In the genomic region with DNA sequence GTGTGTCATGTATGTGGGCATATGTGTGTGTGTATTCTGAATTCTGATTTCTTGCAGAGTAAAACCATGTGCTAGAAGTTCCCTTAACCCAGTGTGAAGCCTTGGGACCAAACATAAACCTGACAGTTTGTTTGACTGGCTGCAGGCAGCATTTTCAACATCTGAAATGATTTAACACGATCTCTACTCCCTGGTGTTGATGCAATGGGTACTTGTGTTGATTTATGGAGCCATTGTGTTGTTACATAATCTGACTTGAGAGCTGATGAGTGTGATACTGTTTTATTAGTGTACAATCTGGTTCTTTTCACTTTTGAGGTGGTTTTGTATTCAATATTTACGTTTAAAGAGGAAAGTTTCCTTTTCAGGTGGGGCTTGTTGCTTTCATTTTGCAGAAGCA, we compare ENCODE assay signal across 22 mouse cellular contexts.
A peak's percentile ranks its signal among the peaks of the same experiment; 100 is the strongest.
DNase-seq lines count a peak whose midpoint lies in the region; ATAC-seq and TF ChIP-seq lines count a peak whose summit lies in the region.
"Had no signal": no experiment of that assay in that cellular context is flagged by ENCODE, and none has a peak within 500 bp of the region (broad histone marks: within the 10 kb centered on the region; RNA-seq: fewer than 3 reads in every experiment).

No protein-coding gene starts in this region.

- TF ChIP-seq CTCF in cerebellum, adult 2 months (IDR thresholded peaks at IDR 0.05; ENCODE audit: borderline replicate concordance, insufficient read depth, low read depth, low read length): no peak

- H3K27ac ChIP-seq in limb, embryonic 11.5 days (replicated peaks; ENCODE audit: low read depth, low read length): no peak overlapping the region
- no peak overlapping the region for H3K27ac ChIP-seq in limb, embryonic 10.5 days
- H3K27ac ChIP-seq in cerebellum, adult 2 months (ENCODE audit: insufficient read depth, low read length): no peak overlapping the region
- H3K27ac ChIP-seq: embryonic facial prominence, embryonic 12.5 days; forebrain, embryonic 13.5 days; forebrain, embryonic 15.5 days had no signal

- WGBS in limb, embryonic 11.5 days: 31% methylated on average over 2 of the region's 2 CpGs
- 46% methylated on average over 2 of the region's 2 CpGs for WGBS in limb, embryonic 10.5 days
- 87% methylated on average over 2 of the region's 2 CpGs for WGBS in cerebellum, adult 2 months

- no peak for DNase-seq in limb, embryonic 11.5 days (ENCODE audit: low spot score)
- DNase-seq in limb, embryonic 10.5 days (ENCODE audit: low spot score): no peak
- DNase-seq in NIH3T3 (ENCODE audit: low read depth): peak; percentile 51
- peak; percentile 35 for DNase-seq in forelimb bud, embryonic 11.5 days (ENCODE audit: low read depth, low spot score)
- DNase-seq in adrenal gland, adult 8-10 months: no peak
- no peak for DNase-seq in cerebellum, adult 2 months
- no peak for DNase-seq in left cerebral cortex, adult 9 months (ENCODE audit: low spot score in 2 of 2)
- DNase-seq: adrenal gland, postnatal 10 days; adrenal gland, postnatal 25 days; B cell, adult 2 months; cerebellum, adult 11 months; cerebellum, adult 18-20 months; cerebellum, adult 9-10 months; cerebellum, postnatal 10 days; cerebellum, postnatal 25 days; forebrain, postnatal 0 days had no signal

- no peak for TF ChIP-seq POLR2A in cerebellum, adult 2 months (IDR thresholded peaks at IDR 0.05; ENCODE audit: borderline replicate concordance, insufficient read depth, low read length)

- H3K4me1 ChIP-seq in limb, embryonic 11.5 days (ENCODE audit: control insufficient read depth, insufficient read depth, low read length): no peaks in the 10 kb centered on the region
- H3K4me1 ChIP-seq in limb, embryonic 10.5 days: no peaks in the 10 kb centered on the region
- no peaks in the 10 kb centered on the region for H3K4me1 ChIP-seq in cerebellum, adult 2 months (ENCODE audit: control insufficient read depth, insufficient read depth, low read length)
- H3K4me1 ChIP-seq: embryonic facial prominence, embryonic 12.5 days had no signal

- no peaks in the 10 kb centered on the region for H3K36me3 ChIP-seq in limb, embryonic 11.5 days (ENCODE audit: control insufficient read depth, insufficient read depth, low read length)
- H3K36me3 ChIP-seq in limb, embryonic 10.5 days: no peaks in the 10 kb centered on the region
- H3K36me3 ChIP-seq: embryonic facial prominence, embryonic 12.5 days; forebrain, embryonic 15.5 days had no signal

- ATAC-seq in limb, embryonic 11.5 days (ENCODE audit: insufficient number of reproducible peaks, low FRiP score, low TSS enrichment, low read depth): 0 out of 2 replicates have a peak, but pooled peaks have one; percentile 54
- ATAC-seq: CD4-positive, CD25-positive, alpha-beta regulatory T cell, adult 4 months; forebrain, embryonic 13.5 days; forebrain, embryonic 15.5 days; forebrain, postnatal 0 days had no signal

- no peaks in the 10 kb centered on the region for H3K9me3 ChIP-seq in limb, embryonic 11.5 days (ENCODE audit: control insufficient read depth, low read length)
- H3K9me3 ChIP-seq in limb, embryonic 10.5 days (replicated peaks): no peaks in the 10 kb centered on the region
- H3K9me3 ChIP-seq: embryonic facial prominence, embryonic 12.5 days; forebrain, embryonic 13.5 days; forebrain, embryonic 15.5 days; G1E had no signal

- no peak overlapping the region for H3K4me3 ChIP-seq in limb, embryonic 11.5 days (ENCODE audit: low read depth, low read length)
- no peak overlapping the region for H3K4me3 ChIP-seq in limb, embryonic 10.5 days
- no peak overlapping the region for H3K4me3 ChIP-seq in cerebellum, adult 2 months (replicated peaks; ENCODE audit: insufficient read depth, low read depth, low read length)
- H3K4me3 ChIP-seq: embryonic facial prominence, embryonic 12.5 days; forebrain, embryonic 13.5 days; forebrain, embryonic 15.5 days had no signal

- H3K27me3 ChIP-seq in limb, embryonic 11.5 days (ENCODE audit: control insufficient read depth, insufficient read depth, low read length): peaks cover 3% of the 10 kb centered on the region
- peaks cover 97% of the 10 kb centered on the region for H3K27me3 ChIP-seq in limb, embryonic 10.5 days (ENCODE audit: low read depth, poor library complexity, severe bottlenecking)
- H3K27me3 ChIP-seq in cerebellum, adult 2 months (ENCODE audit: control insufficient read depth, insufficient read depth, low read length): no peaks in the 10 kb centered on the region
- H3K27me3 ChIP-seq: CH12.LX; forebrain, embryonic 15.5 days had no signal

- H3K4me2 ChIP-seq in limb, embryonic 11.5 days (ENCODE audit: low read depth, severe bottlenecking): no peak overlapping the region
- H3K4me2 ChIP-seq: embryonic facial prominence, embryonic 12.5 days; forebrain, embryonic 13.5 days; forebrain, embryonic 15.5 days had no signal

- H3K9ac ChIP-seq in limb, embryonic 11.5 days (ENCODE audit: low read length): no peak overlapping the region
- H3K9ac ChIP-seq: embryonic facial prominence, embryonic 12.5 days; forebrain, embryonic 13.5 days; forebrain, embryonic 15.5 days; forebrain, postnatal 0 days had no signal

Comparison
In these comparisons a context has a peak if more than half of its experiments do, and no peak if none do; other contexts are left out.
1. DNase-seq: peak in NIH3T3 (single experiment) and forelimb bud, embryonic 11.5 days (single experiment); none in limb, embryonic 11.5 days (single experiment), limb, embryonic 10.5 days (single experiment), adrenal gland, adult 8-10 months (single experiment), cerebellum, adult 2 months (0 of 2) and left cerebral cortex, adult 9 months (0 of 2).